Mouse (Mus musculus): ENCODE data around the gene Glod4. TPM values are rescaled to one million over a fixed set of nuclear protein-coding genes. Genes with fewer than 3 reads are reported as not detected.
A peak's percentile ranks its signal among the peaks of the same experiment; 100 is the strongest.

Glod4 gene
- polyA plus RNA-seq, 1 experiment = 28.0 TPM

- peaks cover 10% of the 10 kb centered on the region; the same call in 1 of the 2 replicates for H3K4me1 ChIP-seq (ENCODE audit: control insufficient read depth, insufficient read depth, low read length)
- H3K27ac ChIP-seq (ENCODE audit: insufficient read depth, low read depth, low read length) = no peak overlapping the region
- DNase-seq = no peak
- no peaks in the 10 kb centered on the region for H3K27me3 ChIP-seq (replicated peaks; ENCODE audit: control insufficient read depth, insufficient read depth, low read length)
- no peak overlapping the region for H3K4me3 ChIP-seq (ENCODE audit: insufficient read depth, low read depth, low read length)
- whole genome bisulfite sequencing = 67% methylated on average over 10 of the region's 10 CpGs
- TF ChIP-seq CTCF (conservative IDR thresholded peaks at IDR 0.05; ENCODE audit: insufficient read depth, insufficient read length, low read depth, low read length) (no peak), POLR2A (IDR thresholded peaks at IDR 0.05; ENCODE audit: low read depth, low read length) (no peak)
- H3K36me3 ChIP-seq (ENCODE audit: control insufficient read depth, insufficient read depth, low read length) = no peaks in the 10 kb centered on the region
Measured at GRCm38 (mm10) chr11:76286534-76287126, 43.1 kb upstream of the Glod4 start.

- Histone ChIP-seq H3K4me3 (ENCODE audit: insufficient read depth, low read depth, low read length) (no peak overlapping the region), H3K4me1 (ENCODE audit: control insufficient read depth, insufficient read depth, low read length) (peaks cover 13% of the 10 kb centered on the region; the same call in 1 of the 2 replicates), H3K36me3 (ENCODE audit: control insufficient read depth, insufficient read depth, low read length) (no peaks in the 10 kb centered on the region), H3K27me3 (replicated peaks; ENCODE audit: control insufficient read depth, insufficient read depth, low read length) (no peaks in the 10 kb centered on the region), H3K27ac (ENCODE audit: insufficient read depth, low read depth, low read length) (peak overlapping the region; percentile 62; the same call in 1 of the 2 replicates)
- WGBS = 21% methylated on average over 7 of the region's 7 CpGs
- no peak for TF ChIP-seq CTCF (conservative IDR thresholded peaks at IDR 0.05; ENCODE audit: insufficient read depth, insufficient read length, low read depth, low read length)
- no peak for TF ChIP-seq POLR2A (IDR thresholded peaks at IDR 0.05; ENCODE audit: low read depth, low read length)
- DNase-seq = peak; percentile 90
Measured at GRCm38 (mm10) chr11:76285431-76286075, 42.0 kb upstream of the Glod4 start.

GRCm38 (mm10) chr11:76283841-76284240, 40.3 kb upstream of the Glod4 start:
- TF ChIP-seq POLR2A (IDR thresholded peaks at IDR 0.05; ENCODE audit: low read depth, low read length) (no peak), CTCF (conservative IDR thresholded peaks at IDR 0.05; ENCODE audit: insufficient read depth, insufficient read length, low read depth, low read length) (no peak)
- H3K4me3 ChIP-seq (ENCODE audit: insufficient read depth, low read depth, low read length) = no peak overlapping the region
- DNase-seq = no peak
- H3K36me3 ChIP-seq (ENCODE audit: control insufficient read depth, insufficient read depth, low read length) = no peaks in the 10 kb centered on the region
- 92% methylated on average over 6 of the region's 6 CpGs for WGBS
- peaks cover 16% of the 10 kb centered on the region; the same call in 1 of the 2 replicates for H3K4me1 ChIP-seq (ENCODE audit: control insufficient read depth, insufficient read depth, low read length)
- no peak overlapping the region for H3K27ac ChIP-seq (ENCODE audit: insufficient read depth, low read depth, low read length)
- no peaks in the 10 kb centered on the region for H3K27me3 ChIP-seq (replicated peaks; ENCODE audit: control insufficient read depth, insufficient read depth, low read length)

GRCm38 (mm10) chr11:76279971-76280370, 36.4 kb upstream of the Glod4 start:
- WGBS = 49% methylated on average over 2 of the region's 2 CpGs
- DNase-seq = peak; percentile 79
- Histone ChIP-seq H3K4me3 (ENCODE audit: insufficient read depth, low read depth, low read length) (no peak overlapping the region), H3K27me3 (replicated peaks; ENCODE audit: control insufficient read depth, insufficient read depth, low read length) (no peaks in the 10 kb centered on the region), H3K4me1 (ENCODE audit: control insufficient read depth, insufficient read depth, low read length) (peaks cover 9% of the 10 kb centered on the region; the same call in 1 of the 2 replicates), H3K27ac (ENCODE audit: insufficient read depth, low read depth, low read length) (peak overlapping the region; percentile 4; the same call in 1 of the 2 replicates), H3K36me3 (ENCODE audit: control insufficient read depth, insufficient read depth, low read length) (no peaks in the 10 kb centered on the region)
- no peak for TF ChIP-seq CTCF (conservative IDR thresholded peaks at IDR 0.05; ENCODE audit: insufficient read depth, insufficient read length, low read depth, low read length)
- no peak for TF ChIP-seq POLR2A (IDR thresholded peaks at IDR 0.05; ENCODE audit: low read depth, low read length)

- H3K4me3 ChIP-seq (ENCODE audit: insufficient read depth, low read depth, low read length) = no peak overlapping the region
- 66% methylated on average over 14 of the region's 14 CpGs for WGBS
- H3K27me3 ChIP-seq (replicated peaks; ENCODE audit: control insufficient read depth, insufficient read depth, low read length) = no peaks in the 10 kb centered on the region
- TF ChIP-seq POLR2A (IDR thresholded peaks at IDR 0.05; ENCODE audit: low read depth, low read length) (no peak), CTCF (conservative IDR thresholded peaks at IDR 0.05; ENCODE audit: insufficient read depth, insufficient read length, low read depth, low read length) (no peak)
- H3K36me3 ChIP-seq (ENCODE audit: control insufficient read depth, insufficient read depth, low read length) = no peaks in the 10 kb centered on the region
- no peak overlapping the region for H3K27ac ChIP-seq (ENCODE audit: insufficient read depth, low read depth, low read length)
- H3K4me1 ChIP-seq (ENCODE audit: control insufficient read depth, insufficient read depth, low read length) = peaks cover 7% of the 10 kb centered on the region; the same call in 1 of the 2 replicates
- DNase-seq = no peak
Measured at GRCm38 (mm10) chr11:76278960-76279852, 35.7 kb upstream of the Glod4 start.

- Histone ChIP-seq H3K27ac (ENCODE audit: insufficient read depth, low read depth, low read length) (no peak overlapping the region), H3K36me3 (ENCODE audit: control insufficient read depth, insufficient read depth, low read length) (no peaks in the 10 kb centered on the region), H3K4me3 (ENCODE audit: insufficient read depth, low read depth, low read length) (no peak overlapping the region), H3K4me1 (ENCODE audit: control insufficient read depth, insufficient read depth, low read length) (no peaks in the 10 kb centered on the region), H3K27me3 (replicated peaks; ENCODE audit: control insufficient read depth, insufficient read depth, low read length) (no peaks in the 10 kb centered on the region)
- DNase-seq = peak; percentile 53
- WGBS = 68% methylated on average over 4 of the region's 4 CpGs
- TF ChIP-seq POLR2A (IDR thresholded peaks at IDR 0.05; ENCODE audit: low read depth, low read length) (no peak), CTCF (conservative IDR thresholded peaks at IDR 0.05; ENCODE audit: insufficient read depth, insufficient read length, low read depth, low read length) (peak; percentile 51)
Measured at GRCm38 (mm10) chr11:76272440-76272839, 28.9 kb upstream of the Glod4 start.

Measured in kidney, adult 2 months (tissue).